Mouse (Mus musculus) bone marrow, adult 2 months (tissue): ENCODE measurements at regions not wholly inside any gene's neighbourhood (a gene's known extent, or its start where the extent isn't known, plus 50 kb on each side); places are given as distances from the start of the nearest gene placed in this dataset.
"Not testable (repeated sequence)": the region's sequence is repeated elsewhere in the genome, so short reads cannot be mapped to it uniquely, and the experiment has no call there.

Source experiments
- CTCF ChIP-seq: fragments of 200-500 bp; IDR thresholded peaks from 2 replicates; pipeline ENCODE4 v1.5.1; 2011; ENCODE audit warnings: low read length, control low read depth; ENCODE audit not compliant: control insufficient read depth, insufficient read depth
- POLR2A ChIP-seq: fragments of 200-500 bp; IDR thresholded peaks from 2 replicates; pipeline ENCODE4 v1.6.1; 2011; ENCODE audit warnings: low read depth, mild to moderate bottlenecking, control low read depth, low read length, borderline replicate concordance; ENCODE audit not compliant: control insufficient read depth

GRCm38 (mm10) chr8:20100241-20100640, 197.0 kb downstream of the Gm31371 start:
- not testable (repeated sequence) for TF ChIP-seq POLR2A, CTCF
